Mouse (Mus musculus) megakaryocyte, embryonic 14.5 days (primary cell): ENCODE data around the gene Igf1r.

Experiments
- FLI1 ChIP-seq: IDR thresholded peaks from 2 replicates; pipeline ENCODE4 v1.6.1; 2012; ENCODE audit warnings: low read length, inconsistent platforms, mixed read lengths
- GATA1 ChIP-seq: IDR thresholded peaks from 3 replicates; pipeline ENCODE4 v1.6.1; 2012; ENCODE audit warnings: mixed read lengths, low read length, inconsistent platforms, borderline replicate concordance

DNA sequence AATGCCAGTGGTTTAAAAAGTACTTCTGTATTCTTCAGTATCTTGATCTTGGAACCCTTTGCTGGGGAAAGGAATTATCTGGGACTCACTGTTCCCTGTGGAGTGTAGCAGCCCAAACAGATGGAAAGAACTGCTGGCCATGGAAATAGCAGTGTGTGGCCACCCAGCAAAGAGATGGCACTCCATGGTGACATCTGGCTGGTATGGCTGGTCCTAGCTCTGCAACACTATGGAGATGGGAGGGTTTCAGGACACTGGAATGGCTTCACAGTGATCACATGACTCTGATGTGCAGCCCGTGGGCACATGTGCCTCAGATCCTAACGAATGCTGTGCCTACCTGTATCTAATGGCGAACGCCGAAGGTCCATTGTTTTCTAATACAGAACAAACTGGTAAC lies 279.9 kb downstream of the Igf1r start:
- TF ChIP-seq GATA1 (no peak), FLI1 (no peak)
